Mouse (Mus musculus) cerebellum, adult 2 months (tissue): ENCODE measurements around the gene Kcnj11.

Experiments
- CTCF ChIP-seq: fragments of 200-500 bp; IDR thresholded peaks from 2 replicates; pipeline ENCODE4 v1.5.1; 2011; ENCODE audit warnings: low read depth, mild to moderate bottlenecking, control low read depth, low read length, moderate library complexity, borderline replicate concordance; ENCODE audit not compliant: insufficient read depth
- POLR2A ChIP-seq: fragments of 200-500 bp; IDR thresholded peaks from 2 replicates; pipeline ENCODE4 v1.6.1; 2011; ENCODE audit warnings: low read length, control low read depth, borderline replicate concordance; ENCODE audit not compliant: insufficient read depth

DNA sequence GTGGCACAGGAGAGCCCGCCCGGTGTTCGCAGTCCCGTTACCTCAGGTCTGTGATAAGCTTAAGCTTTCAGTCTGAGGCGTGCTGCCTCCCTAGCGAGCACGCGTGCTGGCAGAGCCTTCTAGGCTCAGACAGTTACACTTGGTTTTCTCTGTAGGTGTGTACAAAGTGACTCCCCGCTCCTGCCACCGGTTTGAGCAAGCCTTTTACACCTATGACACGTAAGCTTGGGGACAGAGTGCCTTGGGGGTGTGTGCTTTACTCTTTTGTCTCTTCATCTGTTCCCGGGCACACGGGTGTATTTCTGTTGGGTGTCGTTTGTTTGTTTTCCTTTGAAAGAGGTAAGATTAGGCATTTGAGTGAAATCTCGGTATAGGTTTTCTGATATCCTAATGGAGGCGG is 39.0 kb downstream of the Kcnj11 start:
- no peak for TF ChIP-seq CTCF
- no peak for TF ChIP-seq POLR2A
